Mouse (Mus musculus) monocyte, adult 5-6 weeks (primary cell): ENCODE measurements around the gene Pex11a. TPM values are rescaled to one million over a fixed set of nuclear protein-coding genes. Genes with fewer than 3 reads are reported as not detected.
"Not testable (repeated sequence)": the region's sequence is repeated elsewhere in the genome, so short reads cannot be mapped to it uniquely, and the experiment has no call there.

Source experiments
- ATAC-seq: fragments of 153-309, 156-312 bp; replicated peaks from 2 replicates; pipeline ENCODE4 v1.8.0; 2017; ENCODE audit warnings: mild to moderate bottlenecking; ENCODE audit not compliant: low TSS enrichment, insufficient number of reproducible peaks, severe bottlenecking, poor library complexity, low FRiP score
- total RNA-seq: library from RNA; stranded (forward); fragments of 200-1000, 200-491, 200-594 nt; gene quantifications from 3 replicates; pipeline ENCODE4 v1.2.3, GENCODE M21; 2017

Gene Pex11a
- total RNA-seq, result 1.1 to 2.5 TPM in 2 of 3 replicates, not detected in the other

- ATAC-seq, result peak; percentile 87
These were observed at the start of gene Pex11a, which contains the start of gene Wdr93 for GRCm38 (mm10) chr7:79742659-79743536. Gene Pex11a (minus strand): TSS chr7:79743131. Gene Wdr93 (plus strand): TSS chr7:79743163.

- not testable (repeated sequence) for ATAC-seq
These were observed 46.9 kb upstream of the Pex11a start for GRCm38 (mm10) chr7:79789812-79790211.

- ATAC-seq, result peak; percentile 72
These were observed 43.4 kb upstream of the Pex11a start for GRCm38 (mm10) chr7:79786295-79786694.

GRCm38 (mm10) chr7:79782516-79782855 lies 39.6 kb upstream of the Pex11a start:
- no peak for ATAC-seq

GRCm38 (mm10) chr7:79781826-79782515 lies 39.0 kb upstream of the Pex11a start:
- no peak for ATAC-seq

- peak; percentile 90 for ATAC-seq
These were observed 38.0 kb upstream of the Pex11a start for GRCm38 (mm10) chr7:79780647-79781626.

- no peak for ATAC-seq
These were observed 28.9 kb upstream of the Pex11a start for GRCm38 (mm10) chr7:79771561-79772512.

GRCm38 (mm10) chr7:79769664-79770063 lies 26.7 kb upstream of the Pex11a start:
- no peak for ATAC-seq

GRCm38 (mm10) chr7:79765991-79766390 lies 23.1 kb upstream of the Pex11a start:
- ATAC-seq, result no peak

- ATAC-seq, result no peak
These were observed 19.2 kb upstream of the Pex11a start for GRCm38 (mm10) chr7:79762106-79762505.

GRCm38 (mm10) chr7:79761124-79761876 lies 18.4 kb upstream of the Pex11a start:
- ATAC-seq, result no peak

- ATAC-seq, result no peak
These were observed 16.8 kb upstream of the Pex11a start for GRCm38 (mm10) chr7:79759766-79760165.

- ATAC-seq, result no peak
These were observed 15.2 kb upstream of the Pex11a start for GRCm38 (mm10) chr7:79758176-79758575.

GRCm38 (mm10) chr7:79756334-79756733 lies 13.4 kb upstream of the Pex11a start:
- no peak for ATAC-seq

- ATAC-seq, result no peak
These were observed 6.6 kb upstream of the Pex11a start for GRCm38 (mm10) chr7:79749511-79749910.

- no peak for ATAC-seq
These were observed 4.7 kb upstream of the Pex11a start for GRCm38 (mm10) chr7:79747659-79748058.

GRCm38 (mm10) chr7:79744585-79744984 lies 1.7 kb upstream of the Pex11a start:
- ATAC-seq, result no peak
